Mouse (Mus musculus): ENCODE measurements around the gene Brwd3. TPM values are rescaled to one million over a fixed set of nuclear protein-coding genes. Genes with fewer than 3 reads are reported as not detected.

The Brwd3 gene
- polyA plus RNA-seq, 1 experiment from 2014 or later, result 4.5 TPM

- 73% methylated on average over 3 of the region's 3 CpGs for WGBS
- H3K27me3 ChIP-seq (ENCODE audit: control insufficient read depth, insufficient read depth, low read length), result no peaks in the 10 kb centered on the region
- H3K9ac ChIP-seq (ENCODE audit: low read depth, low read length), result no peak overlapping the region
- H3K9me3 ChIP-seq (ENCODE audit: control insufficient read depth, low read length), result no peaks in the 10 kb centered on the region
- no peak overlapping the region for H3K4me3 ChIP-seq (ENCODE audit: low read length)
- no peaks in the 10 kb centered on the region for H3K4me1 ChIP-seq (ENCODE audit: control insufficient read depth, insufficient read depth, low read length)
- no peak overlapping the region for H3K27ac ChIP-seq (ENCODE audit: low read depth, low read length)
- H3K36me3 ChIP-seq (ENCODE audit: control insufficient read depth, insufficient read depth, low read length), result no peaks in the 10 kb centered on the region
- ATAC-seq (ENCODE audit: low FRiP score, low TSS enrichment), result no peak
- H3K4me2 ChIP-seq (replicated peaks; ENCODE audit: low read depth, low read length), result no peak overlapping the region
Measured at GRCm38 (mm10) chrX:108797268-108797667, 36.9 kb downstream of the Brwd3 start.

- no peaks in the 10 kb centered on the region for H3K36me3 ChIP-seq (ENCODE audit: control insufficient read depth, insufficient read depth, low read length)
- no peak for ATAC-seq (ENCODE audit: low FRiP score, low TSS enrichment)
- 94% methylated on average over 4 of the region's 4 CpGs for WGBS
- H3K4me3 ChIP-seq (ENCODE audit: low read length), result no peak overlapping the region
- no peaks in the 10 kb centered on the region for H3K9me3 ChIP-seq (ENCODE audit: control insufficient read depth, low read length)
- H3K27me3 ChIP-seq (ENCODE audit: control insufficient read depth, insufficient read depth, low read length), result no peaks in the 10 kb centered on the region
- H3K9ac ChIP-seq (ENCODE audit: low read depth, low read length), result no peak overlapping the region
- H3K4me2 ChIP-seq (replicated peaks; ENCODE audit: low read depth, low read length), result no peak overlapping the region
- H3K4me1 ChIP-seq (ENCODE audit: control insufficient read depth, insufficient read depth, low read length), result no peaks in the 10 kb centered on the region
- H3K27ac ChIP-seq (ENCODE audit: low read depth, low read length), result no peak overlapping the region
Measured at GRCm38 (mm10) chrX:108783724-108784123, 50.4 kb downstream of the Brwd3 start.

- no peaks in the 10 kb centered on the region for H3K4me1 ChIP-seq (ENCODE audit: control insufficient read depth, insufficient read depth, low read length)
Measured at GRCm38 (mm10) chrX:108731755-108732154, 102.4 kb downstream of the Brwd3 start.

GRCm38 (mm10) chrX:108729564-108729963 is 104.6 kb downstream of the Brwd3 start:
- H3K27me3 ChIP-seq (ENCODE audit: control insufficient read depth, insufficient read depth, low read length), result no peaks in the 10 kb centered on the region
- H3K9ac ChIP-seq (ENCODE audit: low read depth, low read length), result no peak overlapping the region
- H3K4me3 ChIP-seq (ENCODE audit: low read length), result no peak overlapping the region
- H3K4me2 ChIP-seq (replicated peaks; ENCODE audit: low read depth, low read length), result no peak overlapping the region
- no peaks in the 10 kb centered on the region for H3K9me3 ChIP-seq (ENCODE audit: control insufficient read depth, low read length)
- no peaks in the 10 kb centered on the region for H3K36me3 ChIP-seq (ENCODE audit: control insufficient read depth, insufficient read depth, low read length)
- H3K4me1 ChIP-seq (ENCODE audit: control insufficient read depth, insufficient read depth, low read length), result no peaks in the 10 kb centered on the region
- 88% methylated on average over 1 of the region's 1 CpGs for WGBS
- no peak for ATAC-seq (ENCODE audit: low FRiP score, low TSS enrichment)
- H3K27ac ChIP-seq (ENCODE audit: low read depth, low read length), result no peak overlapping the region

More at GRCm38 (mm10) chrX:108731755-108732154, 102.4 kb downstream of the Brwd3 start:
- no peaks in the 10 kb centered on the region for H3K27me3 ChIP-seq (ENCODE audit: control insufficient read depth, insufficient read depth, low read length)
- H3K4me2 ChIP-seq (replicated peaks; ENCODE audit: low read depth, low read length), result no peak overlapping the region
- no peak overlapping the region for H3K9ac ChIP-seq (ENCODE audit: low read depth, low read length)
- ATAC-seq (ENCODE audit: low FRiP score, low TSS enrichment), result no peak
- H3K4me3 ChIP-seq (ENCODE audit: low read length), result no peak overlapping the region
- no peak overlapping the region for H3K27ac ChIP-seq (ENCODE audit: low read depth, low read length)
- H3K36me3 ChIP-seq (ENCODE audit: control insufficient read depth, insufficient read depth, low read length), result no peaks in the 10 kb centered on the region
- H3K9me3 ChIP-seq (ENCODE audit: control insufficient read depth, low read length), result no peaks in the 10 kb centered on the region

GRCm38 (mm10) chrX:108729068-108729467 is 105.1 kb downstream of the Brwd3 start:
- Histone ChIP-seq H3K27ac (ENCODE audit: low read depth, low read length) (no peak overlapping the region), H3K36me3 (ENCODE audit: control insufficient read depth, insufficient read depth, low read length) (no peaks in the 10 kb centered on the region), H3K9ac (ENCODE audit: low read depth, low read length) (no peak overlapping the region), H3K4me2 (replicated peaks; ENCODE audit: low read depth, low read length) (no peak overlapping the region), H3K4me3 (ENCODE audit: low read length) (no peak overlapping the region), H3K9me3 (ENCODE audit: control insufficient read depth, low read length) (no peaks in the 10 kb centered on the region), H3K4me1 (ENCODE audit: control insufficient read depth, insufficient read depth, low read length) (no peaks in the 10 kb centered on the region), H3K27me3 (ENCODE audit: control insufficient read depth, insufficient read depth, low read length) (no peaks in the 10 kb centered on the region)
- 71% methylated on average over 3 of the region's 3 CpGs for WGBS
- ATAC-seq (ENCODE audit: low FRiP score, low TSS enrichment), result no peak

GRCm38 (mm10) chrX:108728334-108728733 is 105.8 kb downstream of the Brwd3 start:
- no peak for ATAC-seq (ENCODE audit: low FRiP score, low TSS enrichment)
- no peak overlapping the region for H3K4me3 ChIP-seq (ENCODE audit: low read length)
- H3K9me3 ChIP-seq (ENCODE audit: control insufficient read depth, low read length), result no peaks in the 10 kb centered on the region
- H3K36me3 ChIP-seq (ENCODE audit: control insufficient read depth, insufficient read depth, low read length), result no peaks in the 10 kb centered on the region
- H3K9ac ChIP-seq (ENCODE audit: low read depth, low read length), result no peak overlapping the region
- H3K27me3 ChIP-seq (ENCODE audit: control insufficient read depth, insufficient read depth, low read length), result no peaks in the 10 kb centered on the region
- H3K4me1 ChIP-seq (ENCODE audit: control insufficient read depth, insufficient read depth, low read length), result no peaks in the 10 kb centered on the region
- 70% methylated on average over 3 of the region's 3 CpGs for whole genome bisulfite sequencing
- no peak overlapping the region for H3K4me2 ChIP-seq (replicated peaks; ENCODE audit: low read depth, low read length)
- H3K27ac ChIP-seq (ENCODE audit: low read depth, low read length), result no peak overlapping the region

DNA sequence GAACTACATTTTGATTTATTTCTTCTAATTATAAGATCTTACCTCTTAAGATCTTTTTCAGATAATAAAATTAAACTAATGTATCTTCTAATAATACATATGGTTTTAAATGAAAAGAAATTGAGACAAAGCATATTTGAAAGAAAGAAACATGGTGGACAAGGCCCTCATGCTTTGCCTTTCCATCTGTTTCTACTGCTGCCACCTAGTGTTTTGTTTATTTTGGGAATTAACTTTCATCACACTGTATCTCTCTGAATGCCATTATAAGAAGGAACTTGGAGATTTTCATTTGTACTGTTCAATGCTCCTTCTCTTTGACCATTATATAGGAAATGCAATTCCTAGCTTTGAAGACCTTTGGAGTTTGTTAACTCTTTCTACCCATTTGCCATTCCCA is 109.9 kb downstream of the Brwd3 start:
- no peaks in the 10 kb centered on the region for H3K9me3 ChIP-seq (ENCODE audit: control insufficient read depth, low read length)
- no peak for ATAC-seq (ENCODE audit: low FRiP score, low TSS enrichment)

DNA sequence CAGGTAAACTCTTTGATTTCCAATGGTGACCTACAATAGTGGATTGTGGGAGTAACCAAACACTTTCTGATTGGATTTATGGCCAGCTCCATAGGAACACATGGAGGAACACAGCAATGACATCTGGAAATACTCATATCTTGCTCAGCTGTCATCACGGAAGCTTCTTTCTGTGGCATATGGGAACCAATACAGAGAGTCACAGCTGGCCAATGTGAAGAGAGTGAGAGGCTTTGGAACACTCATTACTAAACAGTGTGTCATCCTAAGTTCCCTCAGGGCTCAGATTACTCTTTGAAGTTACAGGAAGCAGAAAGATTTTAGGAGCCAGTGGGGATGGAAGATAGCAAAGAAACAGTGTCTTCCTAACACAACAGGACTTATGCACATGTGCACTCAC is 111.7 kb downstream of the Brwd3 start:
- H3K9me3 ChIP-seq (ENCODE audit: control insufficient read depth, low read length), result no peaks in the 10 kb centered on the region
- H3K27me3 ChIP-seq (ENCODE audit: control insufficient read depth, insufficient read depth, low read length), result no peaks in the 10 kb centered on the region
- H3K27ac ChIP-seq (ENCODE audit: low read depth, low read length), result no peak overlapping the region
- no peak overlapping the region for H3K9ac ChIP-seq (ENCODE audit: low read depth, low read length)
- no peaks in the 10 kb centered on the region for H3K4me1 ChIP-seq (ENCODE audit: control insufficient read depth, insufficient read depth, low read length)
- 92% methylated on average over 1 of the region's 1 CpGs for WGBS
- no peak overlapping the region for H3K4me3 ChIP-seq (ENCODE audit: low read length)
- H3K36me3 ChIP-seq (ENCODE audit: control insufficient read depth, insufficient read depth, low read length), result no peaks in the 10 kb centered on the region
- H3K4me2 ChIP-seq (replicated peaks; ENCODE audit: low read depth, low read length), result no peak overlapping the region
- no peak for ATAC-seq (ENCODE audit: low FRiP score, low TSS enrichment)

More for the DNA sequence above, 109.9 kb downstream of the Brwd3 start:
- H3K27ac ChIP-seq (ENCODE audit: low read depth, low read length), result no peak overlapping the region
- H3K9ac ChIP-seq (ENCODE audit: low read depth, low read length), result no peak overlapping the region
- no peaks in the 10 kb centered on the region for H3K27me3 ChIP-seq (ENCODE audit: control insufficient read depth, insufficient read depth, low read length)
- no peaks in the 10 kb centered on the region for H3K36me3 ChIP-seq (ENCODE audit: control insufficient read depth, insufficient read depth, low read length)
- no peaks in the 10 kb centered on the region for H3K4me1 ChIP-seq (ENCODE audit: control insufficient read depth, insufficient read depth, low read length)
- H3K4me2 ChIP-seq (replicated peaks; ENCODE audit: low read depth, low read length), result no peak overlapping the region
- no peak overlapping the region for H3K4me3 ChIP-seq (ENCODE audit: low read length)

- Histone ChIP-seq H3K9ac (ENCODE audit: low read depth, low read length) (no peak overlapping the region), H3K4me1 (ENCODE audit: control insufficient read depth, insufficient read depth, low read length) (no peaks in the 10 kb centered on the region), H3K9me3 (ENCODE audit: control insufficient read depth, low read length) (no peaks in the 10 kb centered on the region), H3K27me3 (ENCODE audit: control insufficient read depth, insufficient read depth, low read length) (no peaks in the 10 kb centered on the region), H3K27ac (ENCODE audit: low read depth, low read length) (no peak overlapping the region), H3K36me3 (ENCODE audit: control insufficient read depth, insufficient read depth, low read length) (no peaks in the 10 kb centered on the region), H3K4me3 (ENCODE audit: low read length) (no peak overlapping the region), H3K4me2 (replicated peaks; ENCODE audit: low read depth, low read length) (no peak overlapping the region)
- 80% methylated on average over 2 of the region's 2 CpGs for WGBS
- ATAC-seq (ENCODE audit: low FRiP score, low TSS enrichment), result no peak
Measured at GRCm38 (mm10) chrX:108704312-108704711, 129.9 kb downstream of the Brwd3 start.
